Mouse (Mus musculus) MEL (cell line): ENCODE measurements around the gene Cpsf6. TPM values are rescaled to one million over a fixed set of nuclear protein-coding genes. Genes with fewer than 3 reads are reported as not detected.

Experiments used
- DNase-seq: peaks from one replicate; pipeline ENCODE4 v3.0.0; 2011; ENCODE audit warnings: low read depth, low spot score
- H3K27ac ChIP-seq: 2 replicates; pipeline ENCODE4 v1.5.1; 2012; ENCODE audit warnings: low read depth, mild to moderate bottlenecking, control low read depth, low read length, moderate library complexity; ENCODE audit not compliant: control insufficient read depth
- H3K27me3 ChIP-seq, 2 experiments: fragments of 150-350 bp in 1 of 2; sonication (generic) in 1 of 2; 2 replicates each; pipeline ENCODE4 v1.6.1; 2012; ENCODE audit warnings: low read length in 2 of 2, mild to moderate bottlenecking in 2 of 2, improper control_type of control experiment in 1 of 2, moderate library complexity in 1 of 2; ENCODE audit not compliant: insufficient read depth in 2 of 2, control insufficient read depth in 1 of 2
- H3K36me3 ChIP-seq, 2 experiments: 2 replicates each; pipeline ENCODE4 v1.6.1; 2012 to 2014; ENCODE audit warnings: low read length in 2 of 2, improper control_type of control experiment in 1 of 2, inconsistent platforms in 1 of 2, mild to moderate bottlenecking in 1 of 2; ENCODE audit not compliant: insufficient read depth in 2 of 2, control insufficient read depth in 1 of 2
- H3K4me1 ChIP-seq, 2 experiments: fragments of 150-350 bp in 1 of 2; sonication (generic) in 1 of 2; 2 replicates each; pipeline ENCODE4 v1.6.1; 2012; ENCODE audit warnings: low read length in 2 of 2, improper control_type of control experiment in 1 of 2, mild to moderate bottlenecking in 1 of 2; ENCODE audit not compliant: insufficient read depth in 2 of 2, control insufficient read depth in 1 of 2
- H3K4me3 ChIP-seq, 2 experiments: fragments of 150-350 bp in 1 of 2; sonication (generic) in 1 of 2; 2 replicates each; pipeline ENCODE4 v1.5.1; 2012; ENCODE audit warnings: low read depth in 2 of 2, low read length in 2 of 2, mild to moderate bottlenecking in 2 of 2, moderate library complexity in 2 of 2, control low read depth in 1 of 2, improper control_type of control experiment in 1 of 2; ENCODE audit not compliant: control insufficient read depth in 1 of 2, insufficient read depth in 1 of 2
- H3K79me2 ChIP-seq: 2 replicates; pipeline ENCODE4 v1.6.1; 2012; ENCODE audit warnings: mild to moderate bottlenecking, low read length, moderate library complexity; ENCODE audit not compliant: control insufficient read depth, poor library complexity, insufficient read depth
- H3K9ac ChIP-seq: 2 replicates; pipeline ENCODE4 v1.6.1; 2012; ENCODE audit warnings: low read depth, mild to moderate bottlenecking, control low read depth, low read length, moderate library complexity; ENCODE audit not compliant: control insufficient read depth, poor library complexity, severe bottlenecking
- H3K9me3 ChIP-seq: fragments of 150-350 bp; sonication (generic); replicated peaks from 2 replicates; pipeline ENCODE4 v1.6.1; 2012; ENCODE audit warnings: mild to moderate bottlenecking, low read length, improper control_type of control experiment, moderate library complexity; ENCODE audit not compliant: insufficient read depth
- CHD2 ChIP-seq: IDR thresholded peaks from 2 replicates; pipeline ENCODE4 v1.6.1; 2011; ENCODE audit warnings: low read length, improper control_type of control experiment
- E2F4 ChIP-seq: IDR thresholded peaks from 2 replicates; pipeline ENCODE4 v1.6.1; 2011; ENCODE audit warnings: low read depth, low read length, improper control_type of control experiment, borderline replicate concordance
- ELF1 ChIP-seq: IDR thresholded peaks from 2 replicates; pipeline ENCODE4 v1.6.1; 2014; ENCODE audit warnings: low read depth, mild to moderate bottlenecking, inconsistent platforms, low read length, improper control_type of control experiment, moderate library complexity
- GATA1 ChIP-seq: IDR thresholded peaks from 2 replicates; pipeline ENCODE4 v1.6.1; 2011; ENCODE audit warnings: low read depth, low read length, improper control_type of control experiment
- HCFC1 ChIP-seq: IDR thresholded peaks from 2 replicates; pipeline ENCODE4 v1.6.1; 2012; ENCODE audit warnings: low read depth, mild to moderate bottlenecking, inconsistent platforms, low read length, improper control_type of control experiment, moderate library complexity
- JUND ChIP-seq: IDR thresholded peaks from 2 replicates; pipeline ENCODE4 v1.6.1; 2011; ENCODE audit warnings: low read depth, mild to moderate bottlenecking, improper control_type of control experiment, low read length
- KAT2A ChIP-seq: conservative IDR thresholded peaks from 2 replicates; pipeline ENCODE4 v1.6.1; 2012; ENCODE audit warnings: low read depth, low read length, improper control_type of control experiment, inconsistent platforms
- MAX ChIP-seq: IDR thresholded peaks from 2 replicates; pipeline ENCODE4 v1.6.1; 2011; ENCODE audit warnings: low read length, improper control_type of control experiment
- MAZ ChIP-seq: IDR thresholded peaks from 2 replicates; pipeline ENCODE4 v1.6.1; 2012; ENCODE audit warnings: low read depth, mild to moderate bottlenecking, inconsistent platforms, low read length, improper control_type of control experiment
- MEF2A ChIP-seq: IDR thresholded peaks from 2 replicates; pipeline ENCODE4 v1.6.1; 2014; ENCODE audit warnings: low read depth, mild to moderate bottlenecking, inconsistent platforms, low read length, improper control_type of control experiment; ENCODE audit not compliant: poor library complexity, insufficient replicate concordance, severe bottlenecking; ENCODE audit errors: extremely low read depth
- MXI1 ChIP-seq: IDR thresholded peaks from 2 replicates; pipeline ENCODE4 v1.6.1; 2011; ENCODE audit warnings: mild to moderate bottlenecking, low read depth, low read length, improper control_type of control experiment
- MYC ChIP-seq: IDR thresholded peaks from 2 replicates; pipeline ENCODE4 v1.6.1; 2011; ENCODE audit warnings: low read depth, mild to moderate bottlenecking, low read length, improper control_type of control experiment, moderate library complexity
- NELFE ChIP-seq: IDR thresholded peaks from 2 replicates; pipeline ENCODE4 v1.6.1; 2011; ENCODE audit warnings: low read depth, low read length, improper control_type of control experiment
- POLR2A ChIP-seq, 2 experiments: IDR thresholded peaks; 2 replicates each; pipeline ENCODE4 v1.6.1; 2011 to 2012; ENCODE audit warnings: low read length in 2 of 2, mild to moderate bottlenecking in 2 of 2, control low read depth in 1 of 2, improper control_type of control experiment in 1 of 2, low read depth in 1 of 2, moderate library complexity in 1 of 2; ENCODE audit not compliant: control insufficient read depth in 1 of 2, insufficient read depth in 1 of 2, poor library complexity in 1 of 2
- POLR2AphosphoS5 ChIP-seq: IDR thresholded peaks from 2 replicates; pipeline ENCODE4 v1.6.1; 2012; ENCODE audit warnings: low read depth, borderline replicate concordance, mild to moderate bottlenecking, inconsistent platforms, low read length, moderate library complexity, mixed read lengths
- RAD21 ChIP-seq: IDR thresholded peaks from 2 replicates; pipeline ENCODE4 v1.6.1; 2011; ENCODE audit warnings: mild to moderate bottlenecking, low read depth, low read length, improper control_type of control experiment
- RCOR1 ChIP-seq: IDR thresholded peaks from 2 replicates; pipeline ENCODE4 v1.6.1; 2012; ENCODE audit warnings: low read depth, mild to moderate bottlenecking, inconsistent platforms, low read length, improper control_type of control experiment
- SIN3A ChIP-seq: IDR thresholded peaks from 2 replicates; pipeline ENCODE4 v1.6.1; 2012; ENCODE audit warnings: low read length, improper control_type of control experiment, inconsistent platforms
- TBP ChIP-seq: IDR thresholded peaks from 2 replicates; pipeline ENCODE4 v1.8.0; 2011; ENCODE audit warnings: low read depth, low read length, improper control_type of control experiment
- UBTF ChIP-seq: IDR thresholded peaks from 2 replicates; pipeline ENCODE4 v1.6.1; 2012; ENCODE audit warnings: low read depth, mild to moderate bottlenecking, inconsistent platforms, low read length, improper control_type of control experiment, moderate library complexity, borderline replicate concordance; ENCODE audit not compliant: insufficient read depth
- USF1 ChIP-seq: IDR thresholded peaks from 2 replicates; pipeline ENCODE4 v1.6.1; 2014; ENCODE audit warnings: low read depth, mild to moderate bottlenecking, inconsistent platforms, low read length, improper control_type of control experiment, moderate library complexity
- USF2 ChIP-seq, 2 experiments: IDR thresholded peaks; 2 replicates each; pipeline ENCODE4 v1.6.1; 2011 to 2012; ENCODE audit warnings: improper control_type of control experiment in 2 of 2, low read length in 2 of 2, borderline replicate concordance in 1 of 2, inconsistent platforms in 1 of 2, low read depth in 1 of 2, mild to moderate bottlenecking in 1 of 2; ENCODE audit not compliant: insufficient read depth in 1 of 2
- ZKSCAN1 ChIP-seq: IDR thresholded peaks from 2 replicates; pipeline ENCODE4 v1.6.1; 2012; ENCODE audit warnings: low read depth, mild to moderate bottlenecking, inconsistent platforms, low read length, improper control_type of control experiment, moderate library complexity
- ZNF384 ChIP-seq: IDR thresholded peaks from 2 replicates; pipeline ENCODE4 v1.6.1; 2012; ENCODE audit warnings: low read depth, mild to moderate bottlenecking, inconsistent platforms, low read length, improper control_type of control experiment
- polyA plus RNA-seq, 2 experiments: library from polyadenylated mRNA; stranded (reverse) in 1 of 2; unstranded in 1 of 2; fragments of >175 nt in 1 of 2; fragments of >200 nt in 1 of 2; gene quantifications; 2 replicates each; pipeline versions ENCODE4 v1.2.1 to v1.2.4; 2012; ENCODE audit warnings: low replicate concordance in 2 of 2, low read depth in 1 of 2; ENCODE audit not compliant: insufficient read length in 2 of 2, insufficient read depth in 1 of 2, missing spikeins in 1 of 2
- total RNA-seq: library from RNA; depleted of rRNA; stranded (reverse); fragments of 300-350 nt; gene quantifications from 2 replicates; pipeline ENCODE4 v1.2.3, GENCODE M21; 2012

Gene Cpsf6
- total and polyA plus RNA-seq, 3 experiments, result 85.7 to 88.2 TPM; not detected in 1

GRCm38 (mm10) chr10:117400246-117400954, 20.6 kb upstream of the Cpsf6 start:
- no peaks in the 10 kb centered on the region for H3K36me3 ChIP-seq
- DNase-seq, result no peak
- TF ChIP-seq UBTF (no peak), USF2 (IDR thresholded peaks at IDR 0.05; ENCODE audit: borderline replicate concordance in 1 of 2, insufficient read depth in 1 of 2, low read depth in 1 of 2, low read length in 2 of 2) (no peak), MXI1 (no peak), TBP (no peak), RAD21 (no peak), JUND (no peak), MAZ (no peak), POLR2A (IDR thresholded peaks at IDR 0.05; ENCODE audit: control insufficient read depth in 1 of 2, insufficient read depth in 1 of 2, low read depth in 1 of 2, low read length in 2 of 2, poor library complexity in 1 of 2) (no peak), GATA1 (no peak), ZKSCAN1 (no peak), MYC (no peak), CHD2 (no peak)
- H3K79me2 ChIP-seq, result no peaks in the 10 kb centered on the region
- H3K9ac ChIP-seq, result no peak overlapping the region
- H3K9me3 ChIP-seq, result no peaks in the 10 kb centered on the region
- 0 out of 4 replicates have a peak, but pooled peaks cover 0 to 2% of the 10 kb centered on the region in 2 experiments for H3K4me1 ChIP-seq
- H3K4me3 ChIP-seq, result no peak overlapping the region
- H3K27me3 ChIP-seq, result no peaks in the 10 kb centered on the region
- no peak overlapping the region for H3K27ac ChIP-seq

GRCm38 (mm10) chr10:117399839-117400238, 20.0 kb upstream of the Cpsf6 start:
- Histone ChIP-seq H3K9ac (no peak overlapping the region), H3K27me3 (no peaks in the 10 kb centered on the region), H3K4me1 (0 out of 4 replicates have a peak, but pooled peaks cover 0 to 2% of the 10 kb centered on the region in 2 experiments), H3K27ac (no peak overlapping the region), H3K9me3 (no peaks in the 10 kb centered on the region), H3K36me3 (no peaks in the 10 kb centered on the region), H3K4me3 (no peak overlapping the region), H3K79me2 (no peaks in the 10 kb centered on the region)
- no peak for TF ChIP-seq HCFC1
- TF ChIP-seq SIN3A, result no peak
- no peak for TF ChIP-seq ZKSCAN1
- TF ChIP-seq CHD2, result no peak
- no peak for TF ChIP-seq E2F4
- TF ChIP-seq MAX, result no peak
- no peak for TF ChIP-seq TBP
- TF ChIP-seq USF1, result no peak
- TF ChIP-seq ELF1, result no peak
- no peak for TF ChIP-seq GATA1
- no peak for TF ChIP-seq MEF2A
- no peak for TF ChIP-seq JUND
- TF ChIP-seq NELFE, result no peak
- no peak for TF ChIP-seq RCOR1
- no peak for TF ChIP-seq POLR2AphosphoS5
- TF ChIP-seq MYC, result no peak
- TF ChIP-seq KAT2A, result no peak
- no peak for TF ChIP-seq ZNF384
- TF ChIP-seq MXI1, result no peak
- TF ChIP-seq POLR2A (IDR thresholded peaks at IDR 0.05; ENCODE audit: control insufficient read depth in 1 of 2, insufficient read depth in 1 of 2, low read depth in 1 of 2, low read length in 2 of 2, poor library complexity in 1 of 2), result no peak
- no peak for DNase-seq
